Mouse (Mus musculus) kidney, adult 18-20 months (tissue): ENCODE measurements around the gene Eif3k.

Source experiments
- DNase-seq: peaks from one replicate; pipeline ENCODE4 v3.0.0; 2021

Gene Eif3k

DNA sequence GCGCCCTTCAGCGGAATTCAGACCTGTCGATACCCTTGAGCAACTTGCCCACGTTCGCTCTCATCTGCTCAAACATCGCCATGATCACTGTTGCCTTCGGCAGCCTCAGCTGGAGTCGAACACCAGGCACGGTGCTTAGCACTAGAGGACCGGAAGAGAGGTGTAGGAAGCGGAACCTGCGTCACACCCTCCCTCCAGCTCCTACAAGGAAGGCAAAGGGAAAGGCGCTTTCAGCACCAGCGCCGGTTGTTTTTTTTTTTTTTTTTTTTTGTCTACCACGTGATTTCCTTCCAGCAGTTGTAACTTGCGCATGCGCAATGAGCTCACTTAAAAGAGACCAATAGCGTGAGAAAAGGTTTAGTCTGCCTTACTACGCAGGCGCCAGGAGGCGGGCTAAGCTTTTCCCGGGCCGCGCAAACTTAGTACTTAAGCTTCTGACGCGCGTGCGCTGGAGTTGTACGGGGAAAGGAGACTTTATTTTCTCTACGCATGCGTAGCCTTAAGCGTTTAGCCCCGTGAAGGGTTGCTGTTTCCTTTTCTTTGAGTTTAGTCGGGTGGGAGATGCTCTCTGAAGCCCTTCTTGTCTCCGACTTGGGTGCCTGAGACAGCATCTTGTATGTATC, at the start of gene Eif3k, which contains the start of gene Map4k1:
Eif3k (minus strand) TSS at position 214 of the 623 bp plus-strand sequence.
Map4k1 (plus strand) TSS at position 400 of the 623 bp plus-strand sequence.
- DNase-seq: peak; percentile 95

DNA sequence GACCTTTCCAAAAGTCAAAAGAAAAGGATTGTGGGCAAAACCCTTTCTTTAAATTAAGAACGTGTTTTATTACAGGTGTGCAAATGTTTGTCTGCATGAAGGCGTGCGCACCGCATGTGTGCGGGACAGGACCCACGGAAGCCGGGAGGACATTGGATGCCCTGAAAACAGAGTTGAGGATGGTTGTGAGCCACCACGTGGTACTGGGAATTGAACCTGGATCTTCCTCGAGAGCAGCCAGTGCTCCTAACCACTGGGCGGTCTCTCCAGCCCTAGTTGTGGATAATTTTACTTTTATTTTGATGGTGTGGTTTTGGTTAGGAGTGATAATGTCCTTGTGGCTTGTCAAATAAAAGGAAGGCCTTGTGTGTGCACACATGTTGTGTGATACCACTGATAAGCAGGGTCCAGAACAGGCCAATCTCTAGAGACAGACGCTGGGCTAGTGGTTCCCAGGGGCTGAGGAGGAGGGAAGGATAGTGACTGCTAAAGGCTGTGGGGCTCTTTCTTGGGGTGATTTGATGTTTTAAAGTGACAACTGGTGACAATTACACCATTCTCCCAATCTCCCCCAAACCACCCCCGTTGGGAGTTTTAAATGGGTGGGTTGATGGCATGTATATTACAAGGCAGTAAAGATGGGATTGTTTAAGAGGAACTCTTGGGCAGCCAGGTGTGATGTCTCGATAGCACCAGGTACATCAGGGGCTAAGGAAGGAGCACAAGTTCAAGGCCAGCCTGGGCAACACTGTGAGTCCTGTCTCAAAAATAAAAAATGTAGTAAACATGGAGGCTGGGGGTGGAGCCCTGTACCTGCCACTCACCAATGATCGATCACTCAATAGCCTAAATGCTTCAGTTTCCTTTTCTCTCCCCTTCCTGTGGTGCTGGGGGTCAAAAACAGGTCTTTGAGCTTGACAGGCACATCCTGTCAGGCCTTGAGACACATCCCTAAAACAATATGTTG, 48.3 kb upstream of the Eif3k start:
- DNase-seq: no peak

DNA sequence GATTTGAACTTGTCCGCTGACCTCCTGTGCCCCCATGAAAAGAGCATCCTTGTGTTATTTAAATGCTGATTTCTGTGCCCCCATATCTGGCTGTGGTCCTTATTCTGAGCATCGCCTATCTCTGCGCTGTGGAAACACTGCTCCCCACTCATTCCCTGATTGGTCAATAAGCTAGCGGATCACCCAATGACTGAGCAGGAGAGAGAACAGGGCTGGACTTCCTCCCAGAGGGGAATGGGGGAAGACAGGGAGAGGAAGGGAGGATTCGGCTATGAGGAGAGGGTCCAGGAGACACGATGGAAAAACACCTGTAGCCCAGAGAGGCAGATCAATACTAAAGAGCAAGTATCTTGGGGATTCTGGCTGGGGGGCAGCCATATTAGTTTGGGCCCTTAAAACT, 47.1 kb upstream of the Eif3k start:
- DNase-seq: no peak

DNA sequence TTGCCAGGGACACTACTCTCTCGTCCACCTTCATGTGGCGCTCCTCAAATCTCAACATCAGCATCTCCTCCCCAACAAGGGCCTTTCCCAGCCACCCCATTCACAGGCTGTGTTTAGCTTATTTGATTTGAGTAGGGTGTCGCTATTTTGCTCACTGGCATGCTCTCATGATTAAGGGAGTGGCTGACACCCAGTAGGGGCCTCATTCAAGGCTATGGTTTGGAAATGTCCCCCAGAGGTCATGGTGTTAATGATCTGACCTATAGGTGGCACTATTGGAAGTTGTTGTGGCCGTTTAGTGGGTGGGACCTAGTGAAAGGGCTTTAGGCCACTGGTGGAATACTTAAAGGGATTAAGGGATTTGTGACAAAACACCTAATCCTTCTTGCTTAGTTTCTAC, 45.1 kb upstream of the Eif3k start:
- no peak for DNase-seq

DNA sequence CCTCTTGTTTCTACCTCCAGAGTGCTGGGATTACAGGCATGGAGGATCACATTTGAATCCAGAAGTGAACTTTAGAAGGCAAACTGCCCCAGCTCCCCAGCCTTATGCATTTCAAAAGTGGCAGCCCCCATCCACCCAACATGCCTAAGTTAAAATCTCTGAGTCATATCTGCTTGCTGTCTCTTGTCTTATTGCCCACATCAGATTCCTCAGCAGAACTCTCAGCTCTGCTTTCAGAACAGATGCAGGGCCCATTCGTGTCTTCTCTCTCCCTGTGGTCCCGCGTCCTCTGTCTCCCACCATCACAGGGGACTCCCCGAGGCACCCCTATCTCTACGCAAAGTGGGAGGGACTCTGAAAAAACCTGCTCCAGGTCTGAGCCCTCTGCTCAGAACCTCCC, 44.5 kb upstream of the Eif3k start:
- no peak for DNase-seq

DNA sequence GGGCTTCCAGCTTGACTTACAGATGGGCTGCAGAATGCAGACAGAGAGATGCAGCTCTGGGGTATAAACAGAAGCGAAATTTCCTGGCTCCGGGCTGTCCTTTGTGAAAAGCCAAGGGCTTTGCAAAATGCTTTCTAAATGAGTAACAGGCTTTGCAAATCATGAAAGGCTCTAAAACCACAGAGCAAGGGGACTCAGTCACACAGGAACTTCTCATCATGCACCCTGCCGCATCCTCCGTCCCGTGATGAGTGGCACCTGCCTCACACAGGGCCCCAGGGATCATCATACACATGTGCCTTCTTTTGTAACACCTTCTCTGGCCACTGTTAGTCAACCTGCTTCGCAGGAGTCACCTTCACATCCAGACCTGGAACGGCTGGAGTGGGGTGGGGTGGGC, 43.9 kb upstream of the Eif3k start:
- DNase-seq: no peak

DNA sequence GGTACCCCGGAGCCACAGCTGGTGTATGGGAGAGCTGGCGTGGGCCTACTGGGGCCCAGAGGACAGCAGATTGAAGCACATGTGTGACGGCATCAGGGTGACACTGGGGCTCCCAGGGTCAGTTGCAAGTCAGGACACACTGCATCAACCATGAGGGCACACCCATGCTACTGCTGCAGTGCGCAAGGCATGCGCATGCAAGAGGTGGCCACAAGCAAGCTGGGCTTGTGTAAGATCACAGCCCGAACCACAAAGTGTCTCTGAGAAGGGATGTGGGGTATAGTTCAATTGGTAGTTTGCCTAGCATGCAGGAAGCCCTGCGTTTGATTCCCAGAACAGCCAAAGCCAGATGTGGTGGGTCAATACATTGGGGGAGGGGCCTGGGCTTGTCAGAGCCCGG, 41.9 kb upstream of the Eif3k start:
- no peak for DNase-seq

DNA sequence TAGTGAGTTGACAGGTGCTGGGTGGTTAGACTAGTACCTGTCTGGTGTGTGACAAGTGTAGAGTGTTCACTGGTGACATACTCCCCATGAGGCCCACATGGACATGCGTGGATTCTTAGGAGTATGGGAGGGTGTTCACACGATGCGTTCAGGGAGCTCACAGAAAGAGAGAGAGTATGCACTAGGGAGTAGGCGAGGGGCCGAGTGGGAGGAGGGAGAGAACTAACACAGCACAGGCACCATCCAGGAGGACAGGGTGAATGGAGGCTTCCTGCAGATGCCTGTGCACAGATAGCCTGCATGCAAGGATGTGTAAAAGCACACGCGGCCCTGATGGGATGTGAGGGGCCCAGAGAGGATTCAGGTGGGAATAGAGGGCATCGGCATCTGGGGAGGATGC, 40.8 kb upstream of the Eif3k start:
- no peak for DNase-seq

DNA sequence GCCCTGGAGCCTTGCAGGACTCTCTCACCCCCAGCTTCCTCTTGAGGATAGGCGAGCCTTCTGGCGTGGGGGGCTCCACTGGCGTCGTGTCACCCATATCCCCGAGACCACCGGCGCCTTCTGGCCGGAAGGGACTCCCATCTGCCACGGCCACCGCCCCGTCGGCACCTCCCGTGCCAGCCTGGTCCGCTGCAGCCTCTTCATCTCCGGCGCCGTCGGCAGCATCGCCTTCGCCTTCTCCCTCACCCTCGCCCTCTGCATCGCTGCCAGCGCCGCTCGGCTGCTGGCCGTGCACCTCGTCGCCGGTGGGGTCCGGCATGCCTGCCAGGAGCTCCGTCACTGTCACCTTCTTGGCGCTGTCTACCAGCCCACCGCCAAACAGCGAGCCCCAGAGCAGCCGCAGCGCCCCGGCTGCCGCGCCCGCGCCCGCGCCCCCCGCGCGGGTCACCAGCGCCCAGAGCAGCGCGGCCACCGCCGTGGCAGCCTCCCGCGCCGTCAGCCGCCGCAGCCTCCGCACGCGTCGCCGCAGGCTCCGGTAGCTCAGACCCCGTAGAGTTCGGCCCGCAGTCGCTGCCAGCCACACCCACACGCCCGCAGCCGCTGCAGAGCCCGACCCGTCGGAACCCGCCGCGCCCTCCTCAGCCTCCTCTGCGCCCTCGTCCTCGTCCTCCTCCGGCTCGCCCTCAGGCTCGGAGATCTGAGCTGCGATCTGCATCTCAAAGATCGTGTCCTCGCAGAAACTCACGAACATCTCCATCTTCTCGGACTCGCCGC, 38.0 kb upstream of the Eif3k start:
- DNase-seq: no peak

DNA sequence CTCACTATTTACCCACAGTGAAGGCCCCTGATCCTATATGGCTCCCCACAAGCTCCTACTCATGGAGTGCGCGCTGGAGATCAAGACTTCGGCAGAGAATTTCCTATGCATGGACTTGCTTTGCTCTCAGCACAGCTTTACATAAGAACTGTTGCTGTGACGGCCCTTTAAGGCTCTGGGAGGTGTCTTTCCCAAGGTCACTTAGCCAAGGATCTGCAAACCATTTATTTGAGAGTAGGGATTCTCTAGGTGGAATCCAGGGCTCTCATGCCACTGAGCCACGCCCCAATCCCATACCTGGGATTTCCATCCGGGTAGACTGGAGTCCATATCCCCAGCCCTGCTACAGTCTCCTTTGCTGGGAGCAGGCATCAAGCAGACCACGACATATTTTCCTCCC, 35.6 kb upstream of the Eif3k start:
- no peak for DNase-seq

DNA sequence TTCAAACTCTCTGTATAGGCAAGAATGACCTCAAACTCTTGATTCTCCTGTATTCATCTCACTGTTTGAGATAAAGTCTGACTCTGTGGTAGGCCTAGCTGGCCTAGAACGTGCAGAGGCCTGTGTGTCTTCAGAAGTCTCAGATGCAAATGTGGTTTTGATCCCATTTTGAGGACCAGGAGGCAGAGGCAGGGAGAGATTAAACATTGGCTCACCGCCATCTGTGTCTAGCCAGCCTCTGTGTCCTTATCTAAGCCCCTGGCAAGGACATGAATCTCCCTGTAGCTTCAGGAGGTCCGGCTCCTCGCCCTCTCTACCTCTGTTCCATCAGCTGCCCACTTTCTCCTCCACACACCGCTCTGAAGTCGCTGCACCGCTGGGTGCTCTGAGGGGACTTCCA, 34.8 kb upstream of the Eif3k start:
- DNase-seq: no peak

DNA sequence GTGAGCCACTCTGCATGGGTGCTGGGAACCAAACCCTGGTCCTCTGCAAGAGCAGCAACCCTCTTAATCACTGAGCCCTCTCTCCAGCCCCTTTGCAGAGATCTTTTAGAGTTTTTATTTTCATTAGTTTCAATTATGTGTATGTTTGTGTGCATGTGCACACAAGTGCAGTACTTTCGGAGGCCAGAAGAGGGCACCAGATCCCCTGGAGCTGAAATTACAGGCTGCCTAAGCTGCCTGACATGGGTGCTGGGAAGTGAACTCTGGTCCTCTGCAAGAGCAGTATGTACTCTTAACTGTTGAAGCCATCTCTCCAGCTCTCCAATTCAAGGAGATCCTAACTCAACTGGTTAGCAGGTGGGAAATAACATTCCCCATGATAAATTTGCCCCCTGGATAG, 33.3 kb upstream of the Eif3k start:
- no peak for DNase-seq

DNA sequence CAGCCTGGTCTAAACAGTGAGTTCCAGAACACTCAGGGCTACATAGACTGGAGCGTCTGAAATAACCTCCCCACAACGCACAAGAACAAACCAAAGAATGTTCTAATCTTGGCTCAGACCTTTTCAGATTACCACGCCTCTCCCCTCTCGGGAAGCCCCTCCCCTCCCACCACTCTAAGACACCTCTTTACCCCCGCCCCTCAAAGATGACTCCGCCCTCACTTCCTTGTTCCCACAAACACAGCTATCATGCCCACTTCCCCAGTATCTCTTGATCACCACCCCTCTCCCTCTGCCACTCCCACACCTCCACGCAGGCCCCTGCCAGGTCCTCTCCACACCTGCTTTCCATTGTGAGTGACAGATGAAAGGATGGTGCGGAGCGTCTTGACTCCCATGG, 27.1 kb upstream of the Eif3k start:
- no peak for DNase-seq

DNA sequence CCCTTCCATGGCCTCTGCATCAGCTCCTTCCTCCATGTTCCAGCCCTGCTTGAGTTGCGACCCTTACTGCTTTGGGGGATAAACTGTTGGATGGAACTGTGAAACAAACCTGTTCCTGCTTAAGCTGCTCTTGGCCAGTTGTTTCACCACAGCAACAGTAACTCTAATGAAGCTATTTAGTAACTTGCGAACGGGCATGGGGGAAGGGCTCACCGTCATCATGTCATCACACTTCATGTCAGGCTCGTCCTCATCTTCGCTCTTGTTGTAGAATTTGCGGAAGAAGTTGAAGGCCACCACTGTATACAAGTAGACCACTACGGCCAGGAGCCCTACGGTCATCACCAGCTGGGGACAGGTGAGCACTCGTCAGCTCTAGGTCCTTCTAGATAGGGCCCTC, 26.5 kb upstream of the Eif3k start:
- DNase-seq: no peak

DNA sequence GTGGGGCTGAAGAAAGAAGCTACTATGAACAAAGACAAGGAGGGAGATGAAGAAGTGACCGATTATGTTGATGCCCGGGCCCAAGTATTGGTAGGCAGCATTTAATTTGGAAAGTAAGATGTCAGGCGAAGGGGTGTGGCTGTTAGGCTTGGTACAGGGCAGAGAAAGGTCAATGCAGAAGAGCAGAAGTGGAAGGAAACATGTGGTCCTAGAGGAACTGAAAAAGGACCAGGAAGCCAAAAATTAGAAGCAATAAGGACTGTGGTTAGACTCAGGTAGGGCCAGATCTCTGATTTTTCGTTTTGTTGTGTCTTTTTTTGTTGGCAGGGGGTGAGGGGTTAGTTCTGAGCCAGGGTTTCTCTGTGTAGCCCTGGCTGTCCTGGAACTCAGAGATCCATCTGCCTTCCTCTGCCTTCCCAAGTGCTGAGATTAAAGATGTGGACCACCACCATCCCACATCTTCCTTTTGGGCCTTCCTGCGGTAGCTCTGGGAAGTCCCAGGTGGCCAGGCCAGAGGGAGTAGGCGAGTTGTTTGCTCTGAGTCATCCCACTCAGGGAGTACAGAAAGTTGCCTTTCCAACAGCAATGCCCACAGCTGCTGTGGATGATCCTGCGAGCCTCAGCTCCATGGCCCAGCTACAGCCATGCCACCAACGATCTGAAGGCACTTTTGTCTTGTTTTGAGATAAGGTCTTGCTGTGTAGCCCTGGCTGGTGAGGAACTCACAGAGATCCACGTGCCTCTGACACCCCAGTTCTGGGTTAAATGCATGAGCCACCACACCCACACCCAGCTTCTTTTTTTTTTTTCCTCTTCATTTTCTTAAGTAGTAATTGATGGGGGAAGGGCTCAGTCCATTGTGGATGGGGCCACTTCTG, 25.8 kb upstream of the Eif3k start:
- DNase-seq: no peak

DNA sequence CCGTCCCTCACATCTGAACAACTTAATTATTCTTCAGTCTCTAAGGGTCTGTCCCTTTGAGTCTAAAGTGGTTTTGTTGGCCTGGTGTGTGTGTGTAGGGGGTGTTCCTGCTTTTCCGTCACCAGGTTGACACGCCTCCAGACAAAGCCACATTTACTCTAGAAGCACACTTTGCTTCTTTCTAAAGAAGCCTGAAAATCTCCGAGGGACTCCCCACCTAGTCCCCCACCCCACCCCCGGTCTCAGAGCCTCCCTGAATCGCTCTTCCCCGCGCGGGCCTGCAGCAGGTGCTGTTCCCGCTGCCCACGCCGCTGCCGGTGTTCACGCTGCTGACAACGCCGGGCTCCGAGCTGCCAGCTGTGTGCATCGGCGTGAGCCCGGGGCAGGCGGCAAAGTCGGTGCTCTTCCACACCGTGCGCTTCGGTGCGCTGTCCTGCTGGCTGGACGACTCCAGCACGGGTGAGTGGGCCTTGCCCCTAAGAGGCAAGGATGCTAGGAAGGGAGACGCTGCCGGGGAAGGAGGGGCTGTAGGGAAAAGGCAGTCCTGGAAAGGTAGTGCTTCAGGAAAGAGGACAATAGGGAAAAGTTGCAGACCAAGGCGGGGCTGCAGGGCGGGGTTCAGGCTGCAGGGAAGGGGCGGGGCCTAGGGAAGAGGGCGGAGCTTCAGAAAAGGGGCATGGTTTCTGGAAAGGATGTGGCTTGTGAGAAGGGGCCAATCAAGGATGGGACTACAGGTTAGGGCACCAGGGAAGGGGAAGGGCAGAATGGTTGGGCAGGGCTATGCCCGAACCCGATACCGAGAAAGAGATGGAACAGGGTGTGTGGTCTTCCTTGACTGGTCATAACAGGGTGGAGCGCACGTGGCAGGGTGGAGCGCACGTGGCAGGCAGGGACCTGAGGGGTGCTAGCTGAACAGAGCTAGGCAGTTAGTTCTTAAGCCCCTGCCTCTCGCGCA, 19.3 kb upstream of the Eif3k start:
- peak; percentile 48 for DNase-seq

DNA sequence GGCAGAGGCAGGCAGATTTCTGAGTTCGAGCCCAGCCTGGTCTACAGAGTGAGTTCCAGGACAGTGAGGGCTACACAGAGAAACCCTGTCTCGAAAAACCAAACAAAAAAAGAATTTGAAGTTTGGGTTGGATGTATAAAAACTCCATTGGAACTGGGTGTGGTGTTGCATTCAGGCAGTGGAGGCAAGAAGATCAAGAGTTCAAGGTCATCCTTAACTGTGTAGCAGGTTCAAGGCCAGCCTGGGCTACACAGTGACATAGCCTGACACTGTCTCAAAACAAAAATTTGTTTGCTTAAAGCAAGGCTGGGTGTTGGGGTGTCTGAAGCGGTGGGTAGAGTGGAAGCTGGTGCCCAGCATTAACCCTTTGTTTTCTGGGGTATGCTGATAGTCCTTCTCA, 11.7 kb upstream of the Eif3k start:
- DNase-seq: no peak

DNA sequence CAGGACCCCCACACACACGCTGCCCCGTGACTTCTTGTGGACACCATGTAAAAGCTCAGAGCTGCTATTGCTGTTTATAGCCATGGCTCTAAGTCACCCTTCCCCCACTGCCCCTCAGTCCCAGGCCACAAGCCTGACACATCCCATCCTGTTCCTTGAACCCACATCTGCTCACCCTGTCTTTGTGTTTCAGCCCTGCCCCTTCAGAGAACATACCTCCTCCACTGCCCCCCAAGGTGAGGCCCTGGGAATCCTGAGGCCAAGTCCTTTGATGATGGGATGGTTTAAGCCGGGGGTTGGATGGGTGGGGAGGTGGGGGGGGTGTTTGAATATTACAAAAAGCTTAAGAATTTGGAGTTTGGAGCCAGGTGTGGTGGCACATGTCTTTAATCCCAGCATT, 11.3 kb upstream of the Eif3k start:
- no peak for DNase-seq

DNA sequence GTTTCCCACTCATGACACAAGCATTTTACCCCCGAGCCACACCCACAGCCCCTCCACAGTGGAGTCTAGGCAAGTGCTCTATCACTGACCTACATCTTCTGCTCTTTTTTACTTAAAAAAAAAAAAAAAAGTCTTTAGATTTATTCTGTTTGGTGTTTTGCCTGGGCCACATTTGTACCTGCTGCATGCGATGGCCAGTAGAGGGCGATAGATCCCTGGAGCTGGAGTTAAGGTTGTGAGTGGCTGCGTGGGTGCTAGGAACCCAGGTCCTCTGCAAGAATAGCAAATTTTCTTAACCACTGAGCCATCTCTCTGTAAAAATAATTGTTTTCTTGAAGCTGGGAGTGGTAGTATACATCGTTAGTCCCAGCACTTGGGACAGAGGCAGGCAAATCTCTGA, 10.0 kb upstream of the Eif3k start:
- DNase-seq: no peak

DNA sequence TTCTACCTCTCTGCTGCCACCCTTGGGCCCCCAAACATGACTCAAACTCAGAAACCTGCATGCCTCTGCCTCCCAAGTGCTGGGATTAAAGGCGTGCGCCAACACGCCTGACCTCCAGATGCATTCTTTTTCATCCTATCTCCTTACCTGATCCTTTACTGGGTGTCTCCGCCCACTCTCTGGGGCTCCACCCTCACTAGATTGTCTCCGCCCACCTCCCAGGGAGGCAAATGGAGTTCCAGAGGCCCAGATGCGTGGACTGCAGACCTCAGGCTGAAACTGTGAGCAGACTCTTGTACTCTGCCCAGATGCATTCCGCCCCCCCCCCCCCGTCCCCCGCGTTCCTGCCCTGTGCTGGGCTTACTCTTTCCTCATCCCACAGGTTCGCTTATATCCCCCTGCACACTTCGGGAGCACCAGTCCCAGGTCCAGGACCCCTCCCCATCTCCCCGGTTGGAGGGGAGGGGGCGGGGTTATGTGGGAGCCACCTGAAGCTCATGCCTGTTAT, 9.2 kb upstream of the Eif3k start:
- DNase-seq: no peak

DNA sequence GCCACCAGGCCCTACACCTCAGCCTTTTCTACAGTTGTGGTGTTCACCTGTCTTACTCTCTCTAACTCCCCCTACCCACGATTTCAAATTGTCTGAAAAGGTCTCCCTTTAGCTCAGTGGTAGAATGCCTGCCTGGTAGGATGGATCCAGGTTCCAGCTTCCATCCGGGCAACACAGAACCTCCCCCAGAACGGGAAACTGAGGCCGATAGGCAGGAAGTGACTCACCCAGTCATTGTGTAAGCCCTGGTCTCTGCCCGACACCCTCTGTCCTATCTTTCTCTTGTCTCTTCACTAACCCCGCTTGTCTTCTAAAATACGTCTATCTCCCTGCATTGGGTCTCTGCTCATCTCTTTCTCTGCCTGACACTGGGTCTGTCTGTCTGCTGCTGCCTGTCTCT, 3.5 kb upstream of the Eif3k start:
- no peak for DNase-seq
